Mouse (Mus musculus): ENCODE data around the gene Tbx4.

- TF ChIP-seq CTCF (IDR thresholded peaks at IDR 0.05; ENCODE audit: borderline replicate concordance, insufficient read depth, low read depth, low read length): no peak
- TF ChIP-seq POLR2A (IDR thresholded peaks at IDR 0.05; ENCODE audit: borderline replicate concordance, insufficient read depth, low read length): no peak
Measured at GRCm38 (mm10) chr11:85892771-85893170, 6.5 kb downstream of the Tbx4 start.
